Mouse (Mus musculus) G1E (cell line): Measurements from ENCODE around the gene Rap1gap2. TPM values are rescaled to one million over a fixed set of nuclear protein-coding genes. Genes with fewer than 3 reads are reported as not detected.
A peak's percentile ranks its signal among the peaks of the same experiment; 100 is the strongest.

Source experiments
- ATAC-seq: 2 replicates; pipeline ENCODE4 v1.8.0; 2016; ENCODE audit warnings: mild to moderate bottlenecking; ENCODE audit not compliant: insufficient number of reproducible peaks, poor library complexity, low FRiP score, severe bottlenecking; ENCODE audit errors: extremely low read depth
- DNase-seq: peaks from one replicate; pipeline ENCODE4 v3.0.0; 2012; ENCODE audit warnings: low spot score
- H3K27me3 ChIP-seq: 2 replicates; pipeline ENCODE4 v1.6.1; 2012; ENCODE audit warnings: mild to moderate bottlenecking, low read length, inconsistent platforms; ENCODE audit not compliant: insufficient read depth
- H3K36me3 ChIP-seq: replicated peaks from 2 replicates; pipeline ENCODE3; 2012; ENCODE audit warnings: mild to moderate bottlenecking, inconsistent platforms
- H3K4me1 ChIP-seq: 2 replicates; pipeline ENCODE4 v1.6.1; 2012; ENCODE audit warnings: low read depth, low read length, inconsistent platforms, mixed read lengths; ENCODE audit not compliant: insufficient read depth
- H3K4me3 ChIP-seq: 2 replicates; pipeline ENCODE4 v1.5.1; 2012; ENCODE audit warnings: low read depth, mild to moderate bottlenecking, inconsistent platforms, low read length, moderate library complexity, mixed read lengths
- H3K9me3 ChIP-seq: replicated peaks from 2 replicates; pipeline ENCODE4 v1.6.1; 2012; ENCODE audit warnings: inconsistent platforms
- CTCF ChIP-seq: IDR thresholded peaks from 2 replicates; pipeline ENCODE4 v1.5.1; 2012; ENCODE audit warnings: low read depth, low read length, inconsistent platforms, mixed read lengths
- GATA1 ChIP-seq: IDR thresholded peaks from 2 replicates; pipeline ENCODE4 v1.6.1; 2012; ENCODE audit warnings: borderline replicate concordance, low read length, inconsistent platforms, mixed read lengths
- GATA2 ChIP-seq: IDR thresholded peaks from 2 replicates; pipeline ENCODE4 v1.6.1; 2012; ENCODE audit warnings: low read depth, low read length, inconsistent platforms, borderline replicate concordance
- POLR2AphosphoS5 ChIP-seq: IDR thresholded peaks from 2 replicates; pipeline ENCODE4 v1.6.1; 2012; ENCODE audit warnings: low read depth, low read length, inconsistent platforms; ENCODE audit not compliant: insufficient replicate concordance
- TAL1 ChIP-seq: conservative IDR thresholded peaks from 2 replicates; pipeline ENCODE4 v1.6.1; 2012; ENCODE audit warnings: low read depth, low read length, inconsistent platforms, mixed read lengths
- polyA plus RNA-seq: library from polyadenylated mRNA; stranded (reverse); fragments of >175 nt; gene quantifications from 2 replicates; pipeline ENCODE4 v1.2.3, GENCODE M21; 2012
- total RNA-seq, 2 experiments: library from RNA; stranded (forward) in 1 of 2; stranded (reverse) in 1 of 2; fragments of 200-1000 nt in 1 of 2; fragments of >200 nt in 1 of 2; fragmentation: Nextera tagmentation in 1 of 2; gene quantifications; 2 replicates each; pipeline ENCODE4 v1.2.3; 2014 to 2017

The Rap1gap2 gene
- total and polyA plus RNA-seq, 3 experiments: 8.7 to 11.7 (median 9.4) TPM

GRCm38 (mm10) chr11:74548781-74549382 is 61.8 kb downstream of the Rap1gap2 start:
- no peak overlapping the region for H3K4me3 ChIP-seq
- TF ChIP-seq CTCF (no peak), POLR2AphosphoS5 (no peak), GATA2 (no peak), GATA1 (no peak), TAL1 (no peak)
- ATAC-seq: no peak
- H3K36me3 ChIP-seq: peaks cover 34% of the 10 kb centered on the region
- peaks cover 62% of the 10 kb centered on the region for H3K4me1 ChIP-seq
- DNase-seq: no peak
- H3K9me3 ChIP-seq: no peaks in the 10 kb centered on the region
- no peaks in the 10 kb centered on the region for H3K27me3 ChIP-seq

DNA sequence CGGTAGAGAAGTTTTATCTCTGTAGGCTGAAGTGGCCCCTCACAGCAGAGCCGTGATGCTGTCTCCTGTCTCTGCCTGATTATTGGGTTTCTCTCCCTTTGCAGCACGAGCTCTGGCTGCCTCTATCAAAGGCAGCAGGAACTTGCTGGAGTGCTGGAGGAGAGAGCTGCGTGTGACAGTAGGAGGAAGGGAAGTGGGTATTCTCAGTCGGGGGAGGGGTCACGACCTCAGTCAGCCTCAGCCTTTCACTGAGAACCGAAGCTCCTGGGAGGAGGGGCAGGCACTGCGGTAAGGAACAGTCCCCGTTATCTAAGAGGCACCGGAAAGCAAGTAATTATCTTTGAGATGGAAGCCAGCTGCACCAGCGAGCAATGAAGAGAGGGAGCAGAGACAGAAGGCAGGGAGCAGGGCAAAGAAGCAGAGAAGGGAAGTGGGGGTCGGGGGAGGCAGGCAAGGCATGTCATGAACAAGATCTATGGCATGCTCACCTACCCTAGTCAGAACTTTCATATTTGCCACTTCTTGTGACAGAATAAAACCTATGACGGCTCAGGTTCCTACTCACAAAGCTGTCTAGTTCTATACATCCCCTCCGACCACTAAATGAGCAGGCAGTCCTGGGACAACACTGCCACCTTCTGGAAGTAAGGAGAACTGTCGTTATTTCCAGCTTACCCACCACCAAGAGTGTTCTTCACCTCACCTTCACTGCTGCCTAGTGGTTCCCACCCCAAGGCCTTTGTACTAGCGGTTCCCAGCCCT is 63.6 kb downstream of the Rap1gap2 start:
- peaks cover 56% of the 10 kb centered on the region for H3K4me1 ChIP-seq
- H3K4me3 ChIP-seq: peak overlapping the region; percentile 67
- peaks cover 20% of the 10 kb centered on the region for H3K36me3 ChIP-seq
- peak; percentile 96 for ATAC-seq
- no peak for TF ChIP-seq GATA1
- peak; percentile 96 for TF ChIP-seq CTCF
- TF ChIP-seq TAL1: peak; percentile 65
- no peaks in the 10 kb centered on the region for H3K27me3 ChIP-seq
- peak; percentile 88 for DNase-seq
- H3K9me3 ChIP-seq: no peaks in the 10 kb centered on the region

DNA sequence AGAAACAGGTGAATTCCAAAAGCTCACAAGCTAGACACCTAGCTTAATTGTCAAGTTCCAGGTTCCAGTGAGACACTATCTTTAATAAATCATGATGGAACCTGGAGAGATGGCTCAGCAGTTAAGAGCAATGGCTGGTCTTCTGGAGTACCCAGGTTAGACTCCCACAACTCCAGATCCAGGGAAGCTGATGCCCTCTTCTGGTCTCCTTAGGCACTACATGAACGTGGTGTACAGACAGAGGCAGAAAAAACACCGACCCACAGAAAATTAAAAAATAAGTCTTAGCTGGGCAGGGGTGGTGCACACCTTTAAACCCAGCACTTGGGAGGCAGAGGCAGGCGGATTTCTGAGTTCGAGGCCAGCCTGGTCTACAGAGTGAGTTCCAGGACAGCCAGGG is 64.5 kb downstream of the Rap1gap2 start:
- ATAC-seq: no peak
- TF ChIP-seq TAL1 (no peak), CTCF (peak; percentile 36; the same call in 1 of the 2 replicates)
- peak overlapping the region; percentile 35; the same call in 1 of the 2 replicates for H3K4me3 ChIP-seq

GRCm38 (mm10) chr11:74545560-74545959 is 65.2 kb downstream of the Rap1gap2 start:
- H3K9me3 ChIP-seq: no peaks in the 10 kb centered on the region
- peak overlapping the region; percentile 35; the same call in 1 of the 2 replicates for H3K4me3 ChIP-seq

More for the DNA sequence above, 64.5 kb downstream of the Rap1gap2 start:
- H3K36me3 ChIP-seq: peaks cover 20% of the 10 kb centered on the region
- no peaks in the 10 kb centered on the region for H3K27me3 ChIP-seq
- H3K9me3 ChIP-seq: no peaks in the 10 kb centered on the region
- DNase-seq: no peak
- H3K4me1 ChIP-seq: peaks cover 50% of the 10 kb centered on the region

GRCm38 (mm10) chr11:74537352-74537751 is 73.4 kb downstream of the Rap1gap2 start:
- Histone ChIP-seq H3K27me3 (no peaks in the 10 kb centered on the region), H3K36me3 (peaks cover 51% of the 10 kb centered on the region), H3K4me3 (no peak overlapping the region), H3K9me3 (no peaks in the 10 kb centered on the region), H3K4me1 (peaks cover 60% of the 10 kb centered on the region)
- DNase-seq (no peak), ATAC-seq (peak; percentile 43; the same call in 1 of the 2 replicates)
- TF ChIP-seq CTCF (no peak), GATA2 (no peak), GATA1 (no peak), TAL1 (peak; percentile 71), POLR2AphosphoS5 (no peak)

More at GRCm38 (mm10) chr11:74545560-74545959, 65.2 kb downstream of the Rap1gap2 start:
- Histone ChIP-seq H3K27me3 (no peaks in the 10 kb centered on the region), H3K4me1 (peaks cover 46% of the 10 kb centered on the region), H3K36me3 (peaks cover 17% of the 10 kb centered on the region)
- DNase-seq (no peak), ATAC-seq (no peak)
- TF ChIP-seq TAL1: no peak
- no peak for TF ChIP-seq POLR2AphosphoS5
- no peak for TF ChIP-seq GATA2
- TF ChIP-seq GATA1: no peak
- no peak for TF ChIP-seq CTCF

DNA sequence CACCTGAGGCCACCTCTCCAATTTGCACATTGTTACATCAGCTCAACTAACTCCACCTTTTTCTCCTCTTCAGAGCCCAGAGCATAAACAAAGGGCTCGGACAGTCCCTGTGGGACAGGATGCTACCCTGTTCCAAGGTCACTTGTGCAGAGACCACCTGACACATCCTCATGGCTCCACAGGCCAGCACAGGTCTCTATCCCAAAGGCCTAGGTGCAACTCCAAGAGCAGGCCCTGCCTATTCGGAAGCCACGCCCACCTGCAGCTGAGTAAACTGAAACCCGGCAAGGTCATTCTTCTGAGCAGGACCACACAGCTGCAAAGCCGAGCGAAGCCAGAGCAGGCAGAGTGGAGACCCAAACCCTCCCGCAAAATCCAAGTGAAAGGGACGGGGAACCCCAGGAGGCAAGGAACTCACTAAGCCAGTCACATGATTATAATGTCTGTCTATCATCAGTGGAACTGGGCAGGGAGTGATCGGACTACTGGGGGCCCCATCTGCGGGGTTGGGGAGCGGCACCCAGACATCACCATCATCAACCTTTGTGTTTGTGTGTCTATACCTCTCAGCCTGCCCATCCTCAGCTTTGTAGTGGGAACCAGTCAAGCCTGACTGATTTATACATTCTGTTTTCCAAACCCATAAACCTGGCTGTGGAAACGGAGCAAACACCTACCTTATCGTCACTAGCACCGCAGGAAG is 74.4 kb downstream of the Rap1gap2 start:
- no peaks in the 10 kb centered on the region for H3K27me3 ChIP-seq
- TF ChIP-seq GATA1 (no peak), POLR2AphosphoS5 (no peak), CTCF (no peak), TAL1 (no peak), GATA2 (no peak)
- ATAC-seq (peak; percentile 5; the same call in 1 of the 2 replicates), DNase-seq (peak; percentile 53)
- peaks cover 68% of the 10 kb centered on the region for H3K4me1 ChIP-seq
- peaks cover 55% of the 10 kb centered on the region for H3K36me3 ChIP-seq
- peak overlapping the region; percentile 65; the same call in 1 of the 2 replicates for H3K4me3 ChIP-seq
- no peaks in the 10 kb centered on the region for H3K9me3 ChIP-seq
